Mouse (Mus musculus) adrenal gland, postnatal 36 days (tissue): Measurements from ENCODE around the gene Btg1-ps1. TPM values are rescaled to one million over a fixed set of nuclear protein-coding genes. Genes with fewer than 3 reads are reported as not detected.
"Not testable (repeated sequence)": the region's sequence is repeated elsewhere in the genome, so short reads cannot be mapped to it uniquely, and the experiment has no call there.

Experiments
- DNase-seq, 2 experiments: peaks; one replicate each; pipeline ENCODE4 v3.0.0; 2021; ENCODE audit warnings: mixed read lengths in 1 of 2
- long read RNA-seq, 2 experiments: library from polyadenylated mRNA; stranded (forward); transcript quantifications; one replicate each; pipeline ENCODE4 v2.0.0; 2021; ENCODE audit warnings: borderline sequencing depth in 2 of 2
- total RNA-seq, 2 experiments: library from RNA; stranded (reverse); gene quantifications; 2 replicates each; pipeline ENCODE4 v1.2.3; 2021

The Btg1-ps1 gene
- not detected for total RNA-seq
- long read RNA-seq, experiment 1, result 0 reads
- long read RNA-seq, experiment 2, result 0 reads

GRCm38 (mm10) chrX:38018597-38018996 is at the start of gene Btg1-ps1:
Gene Btg1-ps1, minus strand, starts transcription at chrX:38018815.
- not testable (repeated sequence) for DNase-seq

GRCm38 (mm10) chrX:38066175-38066574 is 47.6 kb upstream of the Btg1-ps1 start, which contains the start of gene Rhox10:
Gene Rhox10, plus strand, starts transcription at chrX:38066475.
- no peak for DNase-seq

GRCm38 (mm10) chrX:38061544-38061943 is 42.9 kb upstream of the Btg1-ps1 start:
- DNase-seq, result peak; percentile 3 to 17

- DNase-seq, result not testable (repeated sequence)
Measured at GRCm38 (mm10) chrX:38043014-38043413, 24.4 kb upstream of the Btg1-ps1 start, which contains the start of gene Btg1-ps2. Gene Btg1-ps2, minus strand, starts transcription at chrX:38043114.

- DNase-seq, result peak; percentile 53 to 59
Measured at GRCm38 (mm10) chrX:38039666-38040065, 21.1 kb upstream of the Btg1-ps1 start.

GRCm38 (mm10) chrX:38033841-38034240 is 15.2 kb upstream of the Btg1-ps1 start:
- no peak for DNase-seq

- DNase-seq, result peak; percentile 62 to 68
Measured at GRCm38 (mm10) chrX:38008756-38009155, 9.9 kb downstream of the Btg1-ps1 start.

Other genes starting within 250 kb of the Btg1-ps1 start
- gene Rhox5, start 214.0 kb downstream of the Btg1-ps1 start, total RNA-seq, result not detected
- not detected for gene Rhox6, start 191.9 kb downstream of the Btg1-ps1 start, total RNA-seq
- not detected for gene Rhox7a, start 187.1 kb downstream of the Btg1-ps1 start, total RNA-seq
- not detected for gene Rhox8, start 139.9 kb downstream of the Btg1-ps1 start, total RNA-seq
- not detected for gene Rhox7b, start 121.6 kb downstream of the Btg1-ps1 start, total RNA-seq
- gene Rhox9, start 117.0 kb downstream of the Btg1-ps1 start, total RNA-seq, result not detected
- not detected for gene Btg1-ps2, start 24.3 kb upstream of the Btg1-ps1 start, total RNA-seq
- gene Rhox10, start 47.7 kb upstream of the Btg1-ps1 start, total RNA-seq, result not detected
- gene Rhox11, start 66.3 kb upstream of the Btg1-ps1 start, total RNA-seq, result not detected
- not detected for gene Rhox12, start 92.1 kb upstream of the Btg1-ps1 start, total RNA-seq
- gene Rhox13, start 102.4 kb upstream of the Btg1-ps1 start, total RNA-seq, result not detected
- gene Zbtb33, start 171.0 kb upstream of the Btg1-ps1 start, total RNA-seq, result 10 to 100 TPM; 30.4 to 34.2 TPM
- 10 to 100 TPM; 16.1 to 21.5 TPM for gene Tmem255a, start 233.6 kb upstream of the Btg1-ps1 start, total RNA-seq